Mouse (Mus musculus) embryo, embryonic 10 days (tissue): ENCODE results near the gene Gsx2.
A peak's percentile ranks its signal among the peaks of the same experiment; 100 is the strongest.

Experiments used
- DNase-seq: peaks from one replicate; pipeline ENCODE4 v3.0.0-alpha.2; 2015; ENCODE audit warnings: low spot score

Gsx2 gene

DNA sequence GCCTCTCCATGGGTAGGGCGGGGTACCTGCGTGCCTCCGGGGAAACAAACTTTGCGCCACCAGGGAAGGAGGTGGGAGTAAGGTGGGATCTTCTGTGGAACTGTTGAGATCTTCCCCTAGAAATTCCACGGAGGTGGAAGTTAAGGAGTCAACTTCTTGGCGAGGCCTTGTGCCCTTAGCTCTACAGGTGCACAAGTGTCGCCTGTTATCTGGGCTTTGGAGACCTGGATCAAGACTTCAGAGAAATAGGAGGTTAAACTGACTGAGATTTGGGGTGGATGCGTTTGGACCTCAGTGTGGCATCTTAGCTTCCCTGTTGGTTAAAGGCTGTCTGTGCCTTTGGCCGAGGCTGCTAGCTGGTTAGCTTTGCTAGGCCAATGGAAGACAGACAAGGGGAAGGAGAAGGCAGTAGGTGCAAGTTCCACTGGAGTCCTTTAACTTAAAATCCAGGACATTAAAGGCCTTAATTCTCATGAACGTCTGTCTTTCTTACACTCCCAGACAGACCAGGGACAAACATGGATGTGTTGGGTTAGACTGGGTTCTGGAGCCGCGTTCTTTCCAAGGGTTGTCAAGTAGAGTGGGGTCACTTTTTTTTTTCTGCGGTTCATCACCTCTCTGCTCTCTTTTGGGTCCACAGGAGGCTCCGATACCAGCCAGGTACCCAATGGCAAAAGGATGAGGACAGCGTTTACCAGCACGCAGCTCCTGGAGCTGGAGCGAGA, 1.1 kb downstream of the Gsx2 start:
- peak; percentile 52 for DNase-seq

GRCm38 (mm10) chr5:75077051-75077380, 1.6 kb downstream of the Gsx2 start:
- peak; percentile 19 for DNase-seq

DNA sequence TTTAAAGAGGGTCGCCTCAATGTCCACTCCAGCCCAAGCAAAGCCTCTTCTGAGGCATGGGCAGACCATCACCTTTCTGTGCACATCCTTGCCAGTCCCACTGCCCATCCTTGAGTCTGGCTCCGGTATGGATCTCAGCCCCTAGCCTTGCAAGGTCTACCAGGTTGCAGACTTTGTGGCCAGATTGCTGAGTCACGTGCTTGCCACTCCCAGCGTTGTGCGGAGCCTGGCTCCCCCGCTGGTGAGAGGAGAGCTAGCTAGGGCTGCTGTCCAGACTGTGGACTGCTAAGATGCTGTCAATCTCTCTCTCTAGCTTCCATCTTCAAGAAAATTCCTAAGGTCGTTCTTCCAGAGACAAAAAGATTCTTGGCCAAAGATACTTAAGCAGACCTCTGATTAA, 4.2 kb downstream of the Gsx2 start:
- DNase-seq, result peak; percentile 68

GRCm38 (mm10) chr5:75082439-75082838, 7.0 kb downstream of the Gsx2 start:
- no peak for DNase-seq

GRCm38 (mm10) chr5:75083061-75083460, 7.7 kb downstream of the Gsx2 start:
- peak; percentile 58 for DNase-seq

- peak; percentile 9 for DNase-seq
Measured at GRCm38 (mm10) chr5:75083591-75084392, 8.4 kb downstream of the Gsx2 start.

GRCm38 (mm10) chr5:75084393-75084870, 9.0 kb downstream of the Gsx2 start:
- peak; percentile 28 for DNase-seq

DNA sequence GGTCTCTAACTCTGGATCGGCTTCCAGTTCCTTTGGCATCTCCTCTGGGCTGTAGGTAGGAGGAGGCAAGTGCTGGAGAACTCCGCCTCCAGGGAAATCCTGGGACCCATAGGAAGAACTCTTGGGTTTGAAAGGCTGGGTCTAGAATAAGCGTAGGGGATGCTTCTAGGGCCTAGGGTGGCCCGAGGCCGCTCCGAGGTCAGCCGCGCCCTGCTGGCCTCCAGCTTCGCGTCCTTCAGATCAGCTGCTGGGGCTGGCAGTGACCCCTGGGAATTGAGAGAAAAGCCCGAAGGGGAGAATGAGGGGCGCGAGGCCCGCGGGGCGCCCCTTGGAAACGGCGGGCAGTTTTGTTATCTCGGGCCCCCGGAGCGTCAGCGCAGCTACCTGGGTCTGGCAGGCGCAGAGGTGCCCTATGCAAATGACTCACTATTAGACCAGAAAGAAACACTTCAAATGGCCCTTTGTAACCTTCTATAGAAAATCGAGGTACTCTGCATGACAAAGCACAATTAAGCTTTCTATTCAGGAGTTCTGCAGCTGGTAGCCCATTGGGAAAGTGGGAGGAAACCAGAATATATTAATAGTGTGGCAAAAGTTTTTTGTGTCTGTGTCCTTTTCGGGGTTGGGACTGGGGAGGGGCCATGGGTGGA, 9.6 kb downstream of the Gsx2 start:
- peak; percentile 21 for DNase-seq

GRCm38 (mm10) chr5:75085521-75085875, 10.1 kb downstream of the Gsx2 start:
- DNase-seq, result peak; percentile 8

DNA sequence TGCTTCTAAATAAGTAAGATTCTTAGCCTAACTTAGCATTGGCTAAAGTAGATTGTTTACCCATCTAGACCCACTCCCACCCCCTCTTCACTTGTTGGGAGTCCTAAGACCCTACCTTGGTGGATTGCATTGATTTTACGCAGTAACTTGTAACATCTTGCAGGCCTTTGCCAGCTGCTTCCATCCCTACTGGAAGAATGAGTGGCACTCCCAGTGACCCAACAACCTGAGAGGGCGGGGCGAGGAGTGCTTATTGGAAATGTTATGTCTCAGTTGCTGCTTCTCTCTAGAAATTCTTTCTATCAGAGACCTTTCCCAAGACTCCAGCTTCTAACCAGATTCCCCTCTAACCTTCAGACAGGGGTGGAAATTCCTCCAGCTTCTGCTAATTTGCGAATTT, 10.5 kb downstream of the Gsx2 start:
- DNase-seq, result no peak

DNA sequence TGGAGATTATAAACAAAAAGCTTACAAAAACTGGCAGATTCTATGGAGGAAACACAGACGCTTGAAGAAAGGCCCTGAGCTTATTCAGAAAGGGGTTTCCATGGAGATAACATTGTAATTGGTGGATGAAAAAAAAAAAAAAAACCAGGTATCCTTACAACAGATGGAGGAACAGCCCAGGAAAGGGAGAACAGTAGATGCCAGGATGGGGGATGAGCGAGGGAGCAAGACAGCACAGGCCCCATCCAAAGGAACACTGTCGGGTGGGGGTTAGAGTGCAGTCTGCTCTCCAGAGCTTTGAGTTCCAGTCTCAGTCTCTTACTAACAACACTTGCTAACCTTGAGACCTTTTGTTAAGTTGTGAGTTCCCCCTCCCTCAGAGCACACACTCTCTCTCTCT, 31.1 kb downstream of the Gsx2 start:
- DNase-seq, result no peak

DNA sequence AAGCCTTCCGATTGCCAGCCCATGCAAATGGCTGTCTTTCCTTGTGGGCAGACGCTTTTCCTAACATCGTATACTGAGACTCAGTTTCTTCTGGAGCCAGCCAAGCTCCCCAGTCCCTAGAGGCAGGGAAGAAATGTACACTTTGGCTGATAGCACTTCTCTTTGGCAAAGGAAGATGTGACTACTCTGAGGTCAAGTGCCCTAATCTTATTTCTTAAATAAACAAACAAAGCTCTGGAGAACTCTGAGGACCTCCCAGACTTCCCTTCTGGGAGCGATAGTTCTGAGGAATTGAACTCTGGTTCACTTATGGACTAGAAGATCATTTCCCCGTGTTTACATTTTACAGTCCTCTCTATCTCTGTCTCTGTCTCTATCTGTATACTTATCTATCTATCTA, 34.0 kb downstream of the Gsx2 start:
- DNase-seq, result peak; percentile 14

GRCm38 (mm10) chr5:75111781-75112180, 36.4 kb downstream of the Gsx2 start:
- no peak for DNase-seq

DNA sequence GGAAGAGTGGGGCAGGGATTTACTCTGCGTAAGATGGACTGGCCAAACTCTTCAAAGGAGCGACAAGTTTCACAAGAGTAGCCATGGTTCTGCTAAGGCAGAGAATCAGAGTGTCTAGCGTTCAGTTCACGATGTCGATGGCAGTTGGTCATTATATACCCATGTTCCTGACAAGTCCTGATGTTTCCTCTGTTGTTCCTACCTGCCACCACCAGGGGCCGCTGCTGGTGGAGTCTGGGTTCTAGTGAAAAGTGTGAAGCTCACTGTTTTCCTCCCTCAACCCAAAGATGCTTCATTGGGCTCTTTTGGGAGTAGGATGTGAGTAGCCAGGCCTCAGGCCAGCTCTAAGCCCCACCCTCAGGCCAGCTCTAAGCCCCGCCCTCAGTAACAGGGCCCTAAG, 43.4 kb downstream of the Gsx2 start:
- DNase-seq, result peak; percentile 43

GRCm38 (mm10) chr5:75121646-75122045, 46.2 kb downstream of the Gsx2 start:
- DNase-seq, result no peak
